Mouse (Mus musculus): ENCODE measurements at regions not wholly inside any gene's neighbourhood (a gene's known extent, or its start where the extent isn't known, plus 50 kb on each side); places are given as distances from the start of the nearest gene placed in this dataset.

- no peak for DNase-seq
Observed at GRCm38 (mm10) chr7:133521936-133522335, 80.0 kb downstream of the Tex36 start.

GRCm38 (mm10) chr7:133518926-133519325 is 83.0 kb downstream of the Tex36 start:
- no peak for DNase-seq

GRCm38 (mm10) chr7:133517576-133517975 is 84.4 kb downstream of the Tex36 start:
- DNase-seq: no peak

GRCm38 (mm10) chr7:133510926-133511325 is 91.0 kb downstream of the Tex36 start:
- no peak for DNase-seq

GRCm38 (mm10) chr7:133509486-133509885 is 92.5 kb downstream of the Tex36 start:
- peak; percentile 16 for DNase-seq

GRCm38 (mm10) chr7:133508370-133509012 is 93.5 kb downstream of the Tex36 start:
- DNase-seq: no peak

- DNase-seq: no peak
Observed at GRCm38 (mm10) chr7:133505628-133506027, 96.3 kb downstream of the Tex36 start.

GRCm38 (mm10) chr7:133503946-133504345 is 98.0 kb downstream of the Tex36 start:
- no peak for DNase-seq

GRCm38 (mm10) chr7:133502731-133503130 is 99.2 kb downstream of the Tex36 start:
- no peak for DNase-seq

GRCm38 (mm10) chr7:133497551-133497950 is 104.4 kb downstream of the Tex36 start:
- no peak for DNase-seq

- DNase-seq: no peak
Observed at GRCm38 (mm10) chr7:133494982-133495550, 106.9 kb downstream of the Tex36 start.

- no peak for DNase-seq
Observed at GRCm38 (mm10) chr7:133494256-133494981, 107.5 kb downstream of the Tex36 start.

GRCm38 (mm10) chr7:133492626-133493025 is 109.3 kb downstream of the Tex36 start:
- no peak for DNase-seq

- no peak for DNase-seq
Observed at GRCm38 (mm10) chr7:133487887-133488630, 113.9 kb downstream of the Tex36 start.

GRCm38 (mm10) chr7:133484430-133484841 is 117.5 kb downstream of the Tex36 start:
- peak; percentile 42 for DNase-seq

- no peak for DNase-seq
Observed at GRCm38 (mm10) chr7:133481529-133481928, 120.4 kb downstream of the Tex36 start.

- DNase-seq: no peak
Observed at GRCm38 (mm10) chr7:133479679-133480078, 122.3 kb downstream of the Tex36 start.

GRCm38 (mm10) chr7:133477933-133478332 is 124.0 kb downstream of the Tex36 start:
- peak; percentile 60 for DNase-seq

- no peak for DNase-seq
Observed at GRCm38 (mm10) chr7:133477221-133477620, 124.7 kb downstream of the Tex36 start.

- DNase-seq: no peak
Observed at GRCm38 (mm10) chr7:133471706-133472105, 130.3 kb downstream of the Tex36 start.

- no peak for DNase-seq
Observed at GRCm38 (mm10) chr7:133470620-133470958, 131.4 kb downstream of the Tex36 start.

- no peak for DNase-seq
Observed at GRCm38 (mm10) chr7:133469952-133470619, 131.9 kb downstream of the Tex36 start.

- DNase-seq: no peak
Observed at GRCm38 (mm10) chr7:133469106-133469505, 132.9 kb downstream of the Tex36 start.

Data from right cerebral cortex, postnatal 4 days (tissue).